Mouse (Mus musculus): Measurements from ENCODE around the gene Pakap. TPM values are rescaled to one million over a fixed set of nuclear protein-coding genes. Genes with fewer than 3 reads are reported as not detected.
"Not testable (repeated sequence)": the region's sequence is repeated elsewhere in the genome, so short reads cannot be mapped to it uniquely, and the experiment has no call there.

Pakap gene
- total and polyA plus RNA-seq, 3 experiments, result not detected

- TF ChIP-seq GATA2 (IDR thresholded peaks at IDR 0.05; ENCODE audit: borderline replicate concordance, low read depth, low read length) (no peak), TAL1 (conservative IDR thresholded peaks at IDR 0.05; ENCODE audit: low read depth, low read length) (no peak), CTCF (IDR thresholded peaks at IDR 0.05; ENCODE audit: low read depth, low read length) (no peak), GATA1 (IDR thresholded peaks at IDR 0.05; ENCODE audit: borderline replicate concordance, low read length) (no peak), POLR2AphosphoS5 (IDR thresholded peaks at IDR 0.05; ENCODE audit: insufficient replicate concordance, low read depth, low read length) (no peak)
- Histone ChIP-seq H3K9me3 (replicated peaks) (peaks cover 43% of the 10 kb centered on the region), H3K4me3 (ENCODE audit: low read depth, low read length) (no peak overlapping the region), H3K36me3 (replicated peaks) (no peaks in the 10 kb centered on the region), H3K4me1 (ENCODE audit: insufficient read depth, low read depth, low read length) (no peaks in the 10 kb centered on the region), H3K27me3 (ENCODE audit: insufficient read depth, low read length) (no peaks in the 10 kb centered on the region)
- ATAC-seq (ENCODE audit: extremely low read depth, insufficient number of reproducible peaks, low FRiP score, poor library complexity, severe bottlenecking) (no peak), DNase-seq (ENCODE audit: low spot score) (no peak)
These were observed 317.2 kb downstream of the Pakap start for GRCm38 (mm10) chr4:57885186-57885585.

DNA sequence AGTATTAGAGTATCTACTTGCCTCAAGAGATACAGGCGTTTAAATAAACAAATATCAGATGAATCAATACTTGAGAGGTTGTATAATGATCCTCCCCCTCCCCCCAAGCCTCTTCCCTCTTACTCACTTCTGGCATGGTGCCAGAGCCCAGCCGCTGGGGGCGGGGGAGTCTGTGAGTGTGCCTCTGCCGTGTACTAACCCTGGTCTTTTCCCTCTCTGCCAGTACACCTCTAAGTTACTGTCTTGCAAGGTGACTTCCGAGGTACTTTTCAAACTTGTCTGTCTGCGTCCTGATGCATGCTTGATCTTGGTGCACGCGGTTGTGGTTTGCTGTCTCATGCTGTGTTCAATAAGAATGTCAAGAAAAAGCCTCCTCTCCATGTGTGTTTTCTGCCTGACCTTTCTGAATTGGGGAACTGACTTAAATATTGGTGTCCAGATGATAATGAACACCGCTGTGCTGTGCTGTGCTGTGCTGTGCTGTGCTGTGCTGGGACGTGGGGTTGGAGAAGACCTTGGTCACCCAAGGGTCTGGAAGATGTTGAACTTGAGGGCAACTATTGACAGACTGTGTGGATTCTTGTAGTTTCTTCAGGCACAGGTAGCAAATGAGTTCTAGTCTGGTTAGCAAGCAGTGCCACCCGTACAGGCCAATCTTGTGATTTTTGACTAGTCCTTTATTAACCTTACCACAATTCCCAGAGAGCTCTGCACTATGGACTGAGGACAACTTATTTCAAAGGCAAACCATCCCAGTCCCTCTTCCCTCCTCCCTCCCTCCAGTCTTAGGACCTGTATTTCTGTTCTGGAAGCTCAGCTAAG lies 318.3 kb downstream of the Pakap start:
- no peak for DNase-seq (ENCODE audit: low spot score)
- Histone ChIP-seq H3K9me3 (replicated peaks) (peaks cover 40% of the 10 kb centered on the region), H3K4me3 (ENCODE audit: low read depth, low read length) (no peak overlapping the region), H3K36me3 (replicated peaks) (no peaks in the 10 kb centered on the region), H3K27me3 (ENCODE audit: insufficient read depth, low read length) (no peaks in the 10 kb centered on the region), H3K4me1 (ENCODE audit: insufficient read depth, low read depth, low read length) (no peaks in the 10 kb centered on the region)
- TF ChIP-seq TAL1 (conservative IDR thresholded peaks at IDR 0.05; ENCODE audit: low read depth, low read length), result no peak
- TF ChIP-seq GATA1 (IDR thresholded peaks at IDR 0.05; ENCODE audit: borderline replicate concordance, low read length), result no peak
- no peak for TF ChIP-seq POLR2AphosphoS5 (IDR thresholded peaks at IDR 0.05; ENCODE audit: insufficient replicate concordance, low read depth, low read length)
- no peak for TF ChIP-seq CTCF (IDR thresholded peaks at IDR 0.05; ENCODE audit: low read depth, low read length)
- TF ChIP-seq GATA2 (IDR thresholded peaks at IDR 0.05; ENCODE audit: borderline replicate concordance, low read depth, low read length), result no peak
- no peak for ATAC-seq (ENCODE audit: extremely low read depth, insufficient number of reproducible peaks, low FRiP score, poor library complexity, severe bottlenecking)

- no peak for TF ChIP-seq GATA1 (IDR thresholded peaks at IDR 0.05; ENCODE audit: borderline replicate concordance, low read length)
- no peak for ATAC-seq (ENCODE audit: extremely low read depth, insufficient number of reproducible peaks, low FRiP score, poor library complexity, severe bottlenecking)
- H3K4me1 ChIP-seq (ENCODE audit: insufficient read depth, low read depth, low read length), result no peaks in the 10 kb centered on the region
- H3K9me3 ChIP-seq (replicated peaks), result peaks cover 39% of the 10 kb centered on the region
- H3K27me3 ChIP-seq (ENCODE audit: insufficient read depth, low read length), result no peaks in the 10 kb centered on the region
- no peaks in the 10 kb centered on the region for H3K36me3 ChIP-seq (replicated peaks)
- H3K4me3 ChIP-seq (ENCODE audit: low read depth, low read length), result no peak overlapping the region
- no peak for DNase-seq (ENCODE audit: low spot score)
These were observed 318.9 kb downstream of the Pakap start for GRCm38 (mm10) chr4:57886888-57887230.

GRCm38 (mm10) chr4:57888246-57888645 lies 320.3 kb downstream of the Pakap start:
- no peaks in the 10 kb centered on the region for H3K27me3 ChIP-seq (ENCODE audit: insufficient read depth, low read length)
- ATAC-seq (ENCODE audit: extremely low read depth, insufficient number of reproducible peaks, low FRiP score, poor library complexity, severe bottlenecking), result no peak
- TF ChIP-seq CTCF (IDR thresholded peaks at IDR 0.05; ENCODE audit: low read depth, low read length) (no peak), TAL1 (conservative IDR thresholded peaks at IDR 0.05; ENCODE audit: low read depth, low read length) (no peak), POLR2AphosphoS5 (IDR thresholded peaks at IDR 0.05; ENCODE audit: insufficient replicate concordance, low read depth, low read length) (no peak), GATA1 (IDR thresholded peaks at IDR 0.05; ENCODE audit: borderline replicate concordance, low read length) (no peak), GATA2 (IDR thresholded peaks at IDR 0.05; ENCODE audit: borderline replicate concordance, low read depth, low read length) (no peak)
- no peaks in the 10 kb centered on the region for H3K36me3 ChIP-seq (replicated peaks)
- peaks cover 33% of the 10 kb centered on the region for H3K9me3 ChIP-seq (replicated peaks)
- H3K4me3 ChIP-seq (ENCODE audit: low read depth, low read length), result no peak overlapping the region
- H3K4me1 ChIP-seq (ENCODE audit: insufficient read depth, low read depth, low read length), result no peaks in the 10 kb centered on the region
- DNase-seq (ENCODE audit: low spot score), result no peak

DNA sequence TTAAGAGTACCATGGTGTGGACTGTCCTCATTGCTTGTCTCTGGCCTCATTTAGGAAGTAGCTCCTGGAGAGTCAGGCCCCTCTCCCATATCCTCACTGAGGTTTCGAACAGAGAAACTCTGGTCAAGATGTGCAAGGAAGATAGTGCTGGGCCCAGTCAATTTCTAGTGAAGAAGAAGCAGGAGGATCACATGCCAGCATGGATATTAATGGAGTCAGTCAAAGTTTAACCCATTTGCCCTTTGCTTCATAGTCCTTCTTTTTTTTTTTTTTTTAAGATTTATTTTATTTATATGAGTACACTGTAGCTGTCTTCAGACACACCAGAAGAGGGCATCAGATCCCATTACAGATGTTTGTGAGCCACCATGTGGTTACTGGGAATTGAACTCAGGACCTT lies 321.0 kb downstream of the Pakap start:
- H3K4me1 ChIP-seq (ENCODE audit: insufficient read depth, low read depth, low read length); ATAC-seq (ENCODE audit: extremely low read depth, insufficient number of reproducible peaks, low FRiP score, poor library complexity, severe bottlenecking); H3K4me3 ChIP-seq (ENCODE audit: low read depth, low read length); H3K27me3 ChIP-seq (ENCODE audit: insufficient read depth, low read length); H3K36me3 ChIP-seq (replicated peaks); DNase-seq (ENCODE audit: low spot score): not testable (repeated sequence)
- peaks cover 31% of the 10 kb centered on the region for H3K9me3 ChIP-seq (replicated peaks)

GRCm38 (mm10) chr4:57889773-57890172 lies 321.8 kb downstream of the Pakap start:
- no peaks in the 10 kb centered on the region for H3K4me1 ChIP-seq (ENCODE audit: insufficient read depth, low read depth, low read length)
- no peaks in the 10 kb centered on the region for H3K27me3 ChIP-seq (ENCODE audit: insufficient read depth, low read length)
- H3K4me3 ChIP-seq (ENCODE audit: low read depth, low read length), result no peak overlapping the region
- ATAC-seq (ENCODE audit: extremely low read depth, insufficient number of reproducible peaks, low FRiP score, poor library complexity, severe bottlenecking), result no peak
- TF ChIP-seq GATA1 (IDR thresholded peaks at IDR 0.05; ENCODE audit: borderline replicate concordance, low read length), result no peak
- no peaks in the 10 kb centered on the region for H3K36me3 ChIP-seq (replicated peaks)
- H3K9me3 ChIP-seq (replicated peaks), result peaks cover 25% of the 10 kb centered on the region
- no peak for DNase-seq (ENCODE audit: low spot score)

GRCm38 (mm10) chr4:57892001-57892586 lies 324.1 kb downstream of the Pakap start:
- peaks cover 33% of the 10 kb centered on the region for H3K9me3 ChIP-seq (replicated peaks)
- no peaks in the 10 kb centered on the region for H3K4me1 ChIP-seq (ENCODE audit: insufficient read depth, low read depth, low read length)
- ATAC-seq (ENCODE audit: extremely low read depth, insufficient number of reproducible peaks, low FRiP score, poor library complexity, severe bottlenecking), result no peak

More at GRCm38 (mm10) chr4:57892001-57892586, 324.1 kb downstream of the Pakap start:
- no peaks in the 10 kb centered on the region for H3K27me3 ChIP-seq (ENCODE audit: insufficient read depth, low read length)
- DNase-seq (ENCODE audit: low spot score), result no peak
- TF ChIP-seq GATA2 (IDR thresholded peaks at IDR 0.05; ENCODE audit: borderline replicate concordance, low read depth, low read length), result no peak
- TF ChIP-seq CTCF (IDR thresholded peaks at IDR 0.05; ENCODE audit: low read depth, low read length), result no peak
- TF ChIP-seq POLR2AphosphoS5 (IDR thresholded peaks at IDR 0.05; ENCODE audit: insufficient replicate concordance, low read depth, low read length), result no peak
- TF ChIP-seq TAL1 (conservative IDR thresholded peaks at IDR 0.05; ENCODE audit: low read depth, low read length), result no peak
- TF ChIP-seq GATA1 (IDR thresholded peaks at IDR 0.05; ENCODE audit: borderline replicate concordance, low read length), result no peak
- no peaks in the 10 kb centered on the region for H3K36me3 ChIP-seq (replicated peaks)
- no peak overlapping the region for H3K4me3 ChIP-seq (ENCODE audit: low read depth, low read length)

Measured in G1E (cell line).